Mouse (Mus musculus) CH12.LX (cell line): ENCODE measurements at regions not wholly inside any gene's neighbourhood (a gene's known extent, or its start where the extent isn't known, plus 50 kb on each side); places are given as distances from the start of the nearest gene placed in this dataset.

Source experiments
- DNase-seq: peaks from one replicate; pipeline ENCODE4 v3.0.0-alpha.2; 2013; ENCODE audit errors: extremely low read depth
- H3K27ac ChIP-seq: 2 replicates; pipeline ENCODE4 v1.5.1; 2012; ENCODE audit warnings: low read depth, mild to moderate bottlenecking, control low read depth, moderate library complexity; ENCODE audit not compliant: insufficient read depth
- H3K27me3 ChIP-seq: replicated peaks from 2 replicates; pipeline ENCODE3; 2012; ENCODE audit warnings: inconsistent platforms
- H3K36me3 ChIP-seq, 2 experiments: replicated peaks in 1 of 2; 2 replicates each; pipeline versions ENCODE3 to v1.6.1; 2012; ENCODE audit warnings: inconsistent platforms in 1 of 2, low read length in 1 of 2, mild to moderate bottlenecking in 1 of 2, mixed read lengths in 1 of 2, moderate library complexity in 1 of 2; ENCODE audit not compliant: control insufficient read depth in 1 of 2, insufficient read depth in 1 of 2
- H3K4me1 ChIP-seq, 2 experiments: 2 replicates each; pipeline ENCODE4 v1.6.1; 2012; ENCODE audit warnings: inconsistent platforms in 1 of 2, moderate library complexity in 1 of 2; ENCODE audit not compliant: insufficient read depth in 2 of 2, control insufficient read depth in 1 of 2
- H3K4me2 ChIP-seq: 2 replicates; pipeline ENCODE4 v1.6.1; 2012; ENCODE audit warnings: low read depth, mild to moderate bottlenecking, control low read depth; ENCODE audit not compliant: poor library complexity, insufficient read depth, severe bottlenecking
- H3K4me3 ChIP-seq, 3 experiments: fragments of 150-350 bp in 1 of 3; sonication (generic) in 1 of 3; replicated peaks in 1 of 3; 2 replicates each; pipeline versions ENCODE3 to v1.5.1; 2011 to 2012; ENCODE audit warnings: low read depth in 2 of 3, low read length in 2 of 3, mild to moderate bottlenecking in 2 of 3, moderate library complexity in 2 of 3, control low read depth in 1 of 3, improper control_type of control experiment in 1 of 3, inconsistent platforms in 1 of 3, mixed read lengths in 1 of 3; ENCODE audit not compliant: poor library complexity in 1 of 3
- H3K79me2 ChIP-seq: replicated peaks from 2 replicates; pipeline ENCODE4 v1.6.1; 2012; ENCODE audit warnings: mild to moderate bottlenecking, moderate library complexity; ENCODE audit not compliant: control insufficient read depth, poor library complexity, insufficient read depth, severe bottlenecking; ENCODE audit errors: extremely low read depth
- H3K9ac ChIP-seq: 2 replicates; pipeline ENCODE4 v1.6.1; 2012; ENCODE audit warnings: low read depth, mild to moderate bottlenecking, control low read depth, moderate library complexity; ENCODE audit not compliant: insufficient read depth
- H3K9me3 ChIP-seq: replicated peaks from 2 replicates; pipeline ENCODE3; 2012; ENCODE audit warnings: low read length, inconsistent platforms, mixed read lengths
- BHLHE40 ChIP-seq: IDR thresholded peaks from 2 replicates; pipeline ENCODE4 v1.6.1; 2011; ENCODE audit warnings: mild to moderate bottlenecking, low read depth, low read length, improper control_type of control experiment
- CHD2 ChIP-seq: IDR thresholded peaks from 2 replicates; pipeline ENCODE4 v1.6.1; 2011; ENCODE audit warnings: low read length, improper control_type of control experiment
- CTCF ChIP-seq, 2 experiments: IDR thresholded peaks in 1 of 2; conservative IDR thresholded peaks in 1 of 2; 2 replicates each; pipeline ENCODE4 v1.5.1; 2011 to 2012; ENCODE audit warnings: low read depth in 2 of 2, low read length in 2 of 2, improper control_type of control experiment in 1 of 2, inconsistent platforms in 1 of 2, mild to moderate bottlenecking in 1 of 2, moderate library complexity in 1 of 2
- E2F4 ChIP-seq: IDR thresholded peaks from 2 replicates; pipeline ENCODE4 v1.6.1; 2011; ENCODE audit warnings: low read depth, low read length, improper control_type of control experiment; ENCODE audit not compliant: insufficient replicate concordance
- ELF1 ChIP-seq: IDR thresholded peaks from 2 replicates; pipeline ENCODE4 v1.6.1; 2014; ENCODE audit warnings: low read depth, mild to moderate bottlenecking, inconsistent platforms, low read length, improper control_type of control experiment
- EP300 ChIP-seq: IDR thresholded peaks from 2 replicates; pipeline ENCODE4 v1.6.1; 2011; ENCODE audit warnings: low read length, improper control_type of control experiment
- ETS1 ChIP-seq: conservative IDR thresholded peaks from 2 replicates; pipeline ENCODE4 v1.6.1; 2012; ENCODE audit warnings: low read depth, mild to moderate bottlenecking, inconsistent platforms, low read length, improper control_type of control experiment, moderate library complexity
- GABPA ChIP-seq: IDR thresholded peaks from 2 replicates; pipeline ENCODE4 v1.6.1; 2012; ENCODE audit warnings: low read depth, low read length, improper control_type of control experiment, inconsistent platforms; ENCODE audit not compliant: insufficient replicate concordance
- IRF4 ChIP-seq: IDR thresholded peaks from 2 replicates; pipeline ENCODE4 v1.6.1; 2014; ENCODE audit warnings: low read depth, mild to moderate bottlenecking, inconsistent platforms, low read length, improper control_type of control experiment
- JUN ChIP-seq: IDR thresholded peaks from 2 replicates; pipeline ENCODE4 v1.6.1; 2011; ENCODE audit warnings: low read depth, mild to moderate bottlenecking, low read length, improper control_type of control experiment, moderate library complexity; ENCODE audit not compliant: insufficient read depth
- JUND ChIP-seq: conservative IDR thresholded peaks from 2 replicates; pipeline ENCODE4 v1.6.1; 2011; ENCODE audit warnings: low read depth, low read length, improper control_type of control experiment
- KAT2A ChIP-seq: IDR thresholded peaks from 2 replicates; pipeline ENCODE4 v1.6.1; 2012; ENCODE audit warnings: low read length, improper control_type of control experiment, inconsistent platforms; ENCODE audit not compliant: insufficient replicate concordance
- MAFK ChIP-seq: IDR thresholded peaks from 2 replicates; pipeline ENCODE4 v1.6.1; 2011; ENCODE audit warnings: low read length, improper control_type of control experiment; ENCODE audit not compliant: insufficient replicate concordance
- MAZ ChIP-seq: IDR thresholded peaks from 2 replicates; pipeline ENCODE4 v1.6.1; 2012; ENCODE audit warnings: low read depth, mild to moderate bottlenecking, inconsistent platforms, low read length, improper control_type of control experiment, moderate library complexity
- MEF2A ChIP-seq: IDR thresholded peaks from 2 replicates; pipeline ENCODE4 v1.6.1; 2014; ENCODE audit warnings: low read depth, mild to moderate bottlenecking, inconsistent platforms, low read length, improper control_type of control experiment, borderline replicate concordance
- NRF1 ChIP-seq: IDR thresholded peaks from 2 replicates; pipeline ENCODE4 v1.6.1; 2014; ENCODE audit warnings: low read depth, mild to moderate bottlenecking, inconsistent platforms, low read length, improper control_type of control experiment, moderate library complexity
- POLR2A ChIP-seq: IDR thresholded peaks from 2 replicates; pipeline ENCODE4 v1.6.1; 2011; ENCODE audit warnings: low read depth, mild to moderate bottlenecking, improper control_type of control experiment, low read length
- RCOR1 ChIP-seq: conservative IDR thresholded peaks from 2 replicates; pipeline ENCODE4 v1.6.1; 2012; ENCODE audit warnings: low read depth, mild to moderate bottlenecking, inconsistent platforms, low read length, improper control_type of control experiment
- SMC3 ChIP-seq: IDR thresholded peaks from 2 replicates; pipeline ENCODE4 v1.6.1; 2011; ENCODE audit warnings: low read depth, low read length, improper control_type of control experiment
- TBP ChIP-seq: conservative IDR thresholded peaks from 2 replicates; pipeline ENCODE4 v1.6.1; 2011; ENCODE audit warnings: low read depth, low read length, improper control_type of control experiment
- TCF12 ChIP-seq: IDR thresholded peaks from 2 replicates; pipeline ENCODE4 v1.6.1; 2014; ENCODE audit warnings: low read depth, mild to moderate bottlenecking, inconsistent platforms, low read length, improper control_type of control experiment
- USF2 ChIP-seq: conservative IDR thresholded peaks from 2 replicates; pipeline ENCODE4 v1.6.1; 2011; ENCODE audit warnings: low read depth, low read length, improper control_type of control experiment
- ZKSCAN1 ChIP-seq: IDR thresholded peaks from 2 replicates; pipeline ENCODE4 v1.6.1; 2012; ENCODE audit warnings: low read depth, inconsistent platforms, low read length, improper control_type of control experiment, borderline replicate concordance
- dilution Hi-C: fragments of 300-500 bp; cut with MboI; formaldehyde crosslinking; loops from 2 replicates; pipeline ENCODE4 v1.14.3; 2020; ENCODE audit warnings: low sequenced_read_pairs; ENCODE audit not compliant: extremely low pct_unique_long_range_greater_than_20kb, extremely low pct_ligation_motif_present
- in situ Hi-C: fragments of 300-500 bp; cut with MboI; formaldehyde crosslinking; loops from 3 replicates; pipeline ENCODE4 v1.14.3; 2019; ENCODE audit warnings: low sequenced_read_pairs, low pct_ligation_motif_present, low pct_unique_long_range_greater_than_20kb, mixed read lengths

GRCm38 (mm10) chr15:38129330-38129729, 704.0 kb downstream of the 4930447A16Rik start:
- Histone ChIP-seq H3K27me3 (no peaks in the 10 kb centered on the region), H3K79me2 (no peaks in the 10 kb centered on the region), H3K4me3 (no peak overlapping the region), H3K36me3 (no peaks in the 10 kb centered on the region), H3K27ac (no peak overlapping the region), H3K9ac (peak overlapping the region; percentile 29; the same call in 1 of the 2 replicates), H3K9me3 (peaks cover 5% of the 10 kb centered on the region), H3K4me2 (peak overlapping the region; percentile 86), H3K4me1 (peaks cover 11 to 28% of the 10 kb centered on the region in 2 experiments; a peak in 3 of 4 replicates)
- in situ Hi-C loops (no loop called here), dilution Hi-C loops (no loop called here)
- TF ChIP-seq ZKSCAN1 (no peak), CTCF (conservative IDR thresholded peaks at IDR 0.05 in 1 of 2, IDR thresholded peaks at IDR 0.05 in 1 of 2; ENCODE audit: low read depth in 2 of 2, low read length in 2 of 2) (no peak), IRF4 (peak; percentile 100), JUND (peak; percentile 100), ETS1 (peak; percentile 94), MEF2A (peak; percentile 77; the same call in 1 of the 2 replicates), GABPA (no peak), KAT2A (no peak), NRF1 (no peak), TCF12 (no peak), POLR2A (no peak), USF2 (no peak), CHD2 (no peak), E2F4 (no peak), MAFK (0 out of 2 replicates have a peak, but pooled peaks have one; percentile 34), ELF1 (no peak), JUN (peak; percentile 96), TBP (0 out of 2 replicates have a peak, but pooled peaks have one; percentile 3), EP300 (peak; percentile 96), MAZ (peak; percentile 67; the same call in 1 of the 2 replicates), SMC3 (no peak), RCOR1 (peak; percentile 44), BHLHE40 (peak; percentile 99)
- DNase-seq = peak; percentile 93
